Mouse (Mus musculus): ENCODE data around the gene Vti1a.

The Vti1a gene

GRCm38 (mm10) chr19:55313649-55314048 lies 2.4 kb upstream of the Vti1a start:
- no peak for DNase-seq (ENCODE audit: low spot score)

DNA sequence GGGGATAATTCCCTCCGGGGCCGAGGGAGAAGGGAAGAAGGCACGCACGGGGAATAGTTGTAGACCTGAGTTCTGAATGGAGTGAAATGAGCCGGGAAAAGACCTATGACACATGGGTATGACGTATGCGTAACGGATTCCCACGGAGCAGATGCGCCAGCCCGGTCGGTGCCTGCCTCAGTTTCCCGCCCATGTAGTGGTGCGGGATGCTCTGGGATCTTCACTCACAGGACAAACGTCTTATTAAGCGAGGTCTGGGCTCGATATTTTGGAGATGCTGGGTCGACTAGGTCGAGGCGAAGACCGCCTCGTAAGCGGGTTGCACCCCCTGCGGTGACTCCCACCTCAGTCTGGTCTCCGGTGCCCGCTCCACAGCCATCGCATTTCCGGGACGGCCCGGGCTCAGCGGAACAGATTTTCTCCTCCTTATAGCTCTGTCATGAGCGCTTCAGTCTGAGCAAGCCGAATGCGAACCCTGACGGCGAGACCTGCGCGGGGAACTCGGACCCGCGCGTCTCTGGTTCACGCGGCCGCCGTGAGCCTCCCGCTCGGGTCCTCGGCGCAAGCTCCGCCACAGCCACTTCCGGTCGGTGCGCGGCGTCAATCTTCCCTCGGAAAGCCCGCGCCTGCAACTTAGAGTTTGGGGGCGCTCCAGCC lies 515 bp upstream of the Vti1a start, which contains the start of gene Zdhhc6:
Zdhhc6 (minus strand) TSS at position 581 of the 657 bp plus-strand sequence.
- peak; percentile 50 for DNase-seq (ENCODE audit: low spot score)

DNA sequence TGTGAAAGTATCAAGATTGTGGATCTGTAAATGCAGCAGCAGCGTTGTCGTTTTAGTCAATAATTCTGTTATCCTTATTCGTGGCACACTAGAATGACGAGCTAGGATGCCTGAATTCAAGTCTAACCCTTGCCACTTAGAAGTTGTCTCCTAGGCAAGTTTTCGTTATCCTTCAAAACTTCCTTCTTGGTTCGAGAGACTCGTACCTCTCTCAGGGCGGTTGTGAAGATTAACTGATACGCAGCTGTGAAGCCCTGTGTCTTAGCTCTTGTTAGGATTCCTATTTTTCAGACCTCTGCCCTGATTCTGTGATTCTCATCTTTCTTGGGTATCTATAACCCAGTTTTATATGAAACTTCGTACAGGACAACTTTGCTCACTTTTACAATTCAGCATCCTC lies 806 bp downstream of the Vti1a start:
- DNase-seq (ENCODE audit: low spot score) = no peak

- DNase-seq (ENCODE audit: low spot score) = no peak
Observed at GRCm38 (mm10) chr19:55319036-55319435, 2.9 kb downstream of the Vti1a start.

DNA sequence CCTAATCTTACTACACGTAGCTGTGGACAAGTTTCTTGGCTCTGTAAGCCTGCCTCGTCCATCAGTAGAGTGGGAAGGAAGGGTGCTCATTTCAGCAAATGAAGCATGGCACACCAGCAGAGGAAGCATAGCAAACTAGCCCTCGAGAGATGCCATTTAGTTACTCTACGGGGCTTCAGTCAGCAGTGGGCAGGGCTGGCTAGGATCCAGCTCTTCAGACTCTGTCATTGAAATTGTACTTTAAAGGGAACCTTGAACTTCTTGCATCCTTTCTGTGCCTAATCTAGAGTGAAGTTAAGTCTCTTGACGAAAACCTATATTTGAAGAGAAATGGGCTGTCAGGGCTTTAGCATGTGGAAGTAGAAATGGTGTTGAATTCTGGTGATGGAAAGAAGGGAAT lies 3.4 kb downstream of the Vti1a start:
- DNase-seq (ENCODE audit: low spot score) = no peak

DNA sequence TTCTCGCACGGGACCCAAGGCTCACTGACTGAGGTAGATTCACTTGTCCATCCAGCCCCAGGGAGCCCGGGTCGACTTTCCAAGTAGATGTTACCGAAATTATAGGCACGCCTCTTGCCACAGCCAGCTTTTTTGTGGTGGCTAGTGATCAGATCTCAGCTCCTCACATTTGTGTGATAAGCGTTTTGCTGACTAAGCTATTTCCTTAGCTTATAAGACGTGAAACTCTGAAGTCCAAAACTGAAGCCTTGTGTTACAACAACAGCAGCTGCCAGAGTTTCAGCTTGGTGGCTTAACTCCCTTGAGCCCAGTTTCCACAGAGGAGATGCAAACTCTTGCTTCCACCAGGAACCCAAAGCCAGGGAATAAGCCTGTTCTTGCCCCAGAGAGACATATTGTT lies 6.5 kb downstream of the Vti1a start:
- DNase-seq (ENCODE audit: low spot score) = no peak

- no peak for DNase-seq (ENCODE audit: low spot score)
Observed at GRCm38 (mm10) chr19:55327510-55327909, 11.4 kb downstream of the Vti1a start.

DNA sequence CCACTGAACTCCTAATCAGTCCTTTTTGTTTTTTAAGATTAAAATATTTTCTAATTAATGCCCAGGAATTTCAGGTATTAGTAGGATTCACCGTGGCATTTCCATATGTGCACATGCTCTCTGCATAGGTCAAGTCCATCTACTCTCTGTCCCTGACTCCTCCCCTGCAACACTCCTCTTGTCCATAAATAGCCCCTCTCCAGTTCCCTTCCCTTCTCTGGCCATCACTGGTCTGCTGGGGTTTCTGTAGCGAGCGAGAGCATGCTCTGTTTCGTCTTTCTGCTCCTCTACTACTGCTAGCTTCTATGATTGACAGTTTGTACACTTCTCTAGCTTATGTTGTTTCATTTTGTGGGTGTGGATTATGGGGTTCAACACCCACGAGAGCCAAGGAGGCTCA lies 15.7 kb downstream of the Vti1a start:
- no peak for DNase-seq (ENCODE audit: low spot score)

DNA sequence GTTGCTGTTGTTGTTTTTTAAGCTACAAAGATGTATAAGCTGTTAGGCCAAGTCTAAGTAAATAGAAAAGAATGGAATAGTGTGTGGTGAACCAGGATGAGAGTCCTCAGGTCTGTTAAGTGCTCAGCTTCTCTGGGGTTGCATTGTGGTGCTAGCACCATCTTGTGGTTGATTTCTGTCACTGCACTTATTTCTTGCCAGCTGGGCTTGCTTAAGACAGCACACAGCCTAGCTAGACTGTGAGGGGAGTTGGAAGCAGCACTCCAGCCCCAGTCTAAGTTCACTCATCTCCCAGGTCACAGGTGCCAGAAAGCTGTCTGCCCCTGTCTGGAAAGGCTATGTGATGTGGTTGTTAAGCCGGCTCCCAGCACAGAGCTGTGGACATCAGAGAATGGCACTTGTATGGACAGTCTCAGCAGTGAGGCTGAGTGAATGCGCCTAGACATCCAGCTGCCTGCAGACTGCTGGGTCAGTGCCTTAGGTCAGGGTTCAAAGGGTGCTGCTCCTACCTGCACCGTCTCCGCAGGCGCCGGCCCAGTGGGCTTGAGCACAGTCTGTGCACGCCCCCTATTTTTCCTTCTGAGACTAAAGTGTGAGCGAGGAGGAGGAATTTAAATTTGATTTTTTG lies 16.7 kb downstream of the Vti1a start:
- peak; percentile 71 for DNase-seq (ENCODE audit: low spot score)

- DNase-seq (ENCODE audit: low spot score) = no peak
Observed at GRCm38 (mm10) chr19:55335881-55336280, 19.8 kb downstream of the Vti1a start.

DNA sequence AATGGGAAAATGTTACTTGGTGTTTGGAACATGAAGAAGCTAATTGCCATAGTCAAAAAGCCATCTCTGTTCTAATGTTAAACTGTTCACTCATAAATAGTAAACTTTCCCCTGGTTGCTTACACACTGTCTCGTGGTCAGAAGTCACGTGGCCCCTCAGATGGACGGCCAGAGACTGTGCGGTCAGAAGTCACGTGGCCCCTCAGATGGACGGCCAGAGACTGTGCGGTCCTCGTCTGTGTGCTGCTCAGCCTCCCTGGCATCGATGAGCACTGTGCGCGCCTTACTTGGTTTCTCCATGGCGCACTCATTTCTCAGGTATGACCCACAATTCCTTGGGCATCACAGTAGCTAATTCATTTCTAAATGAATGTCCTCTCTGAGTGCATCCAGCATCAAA lies 20.3 kb downstream of the Vti1a start:
- no peak for DNase-seq (ENCODE audit: low spot score)

DNA sequence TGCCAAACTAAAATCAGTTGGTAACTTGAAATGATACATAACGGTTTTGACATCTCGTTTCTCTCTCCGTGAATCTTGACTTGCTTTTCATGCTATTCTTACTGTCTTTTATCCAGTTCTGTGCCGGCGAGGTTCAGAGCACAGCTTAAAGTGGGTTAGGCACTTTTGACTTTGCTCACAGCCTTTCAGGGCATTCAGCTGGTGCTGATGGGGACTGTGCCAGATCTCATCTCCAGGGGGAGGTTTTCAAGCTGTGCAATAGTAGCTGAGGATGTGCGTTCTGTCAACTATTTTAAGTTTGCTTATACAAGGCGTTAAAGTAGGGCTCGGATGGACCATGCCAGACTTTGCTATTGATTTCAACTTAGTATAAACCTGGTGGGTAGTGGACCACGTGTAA lies 21.0 kb downstream of the Vti1a start:
- DNase-seq (ENCODE audit: low spot score) = no peak

GRCm38 (mm10) chr19:55337664-55338063 lies 21.6 kb downstream of the Vti1a start:
- no peak for DNase-seq (ENCODE audit: low spot score)

DNA sequence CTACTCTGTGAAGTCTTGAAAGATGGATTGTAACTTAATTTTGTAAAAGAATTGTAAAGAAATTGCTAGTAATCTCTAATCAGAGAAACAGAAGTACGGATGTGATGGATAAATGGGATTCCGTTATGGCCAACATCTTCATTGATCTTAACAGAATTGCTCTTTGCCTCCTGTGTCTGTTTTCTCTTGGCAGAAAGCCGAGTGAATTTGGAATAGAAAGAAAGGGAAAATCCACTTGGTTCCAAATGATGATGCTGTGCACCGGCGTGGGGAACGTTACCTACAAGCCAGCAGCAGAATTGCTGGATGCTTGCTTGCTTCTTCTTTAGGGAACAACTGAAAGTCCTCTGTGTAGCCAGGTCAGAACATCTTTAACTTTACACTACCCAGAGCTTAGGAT lies 24.4 kb downstream of the Vti1a start:
- no peak for DNase-seq (ENCODE audit: low spot score)

GRCm38 (mm10) chr19:55341377-55341776 lies 25.3 kb downstream of the Vti1a start:
- no peak for DNase-seq (ENCODE audit: low spot score)

GRCm38 (mm10) chr19:55342423-55342822 lies 26.3 kb downstream of the Vti1a start:
- DNase-seq (ENCODE audit: low spot score) = no peak

GRCm38 (mm10) chr19:55343274-55343673 lies 27.2 kb downstream of the Vti1a start:
- DNase-seq (ENCODE audit: low spot score) = no peak

DNA sequence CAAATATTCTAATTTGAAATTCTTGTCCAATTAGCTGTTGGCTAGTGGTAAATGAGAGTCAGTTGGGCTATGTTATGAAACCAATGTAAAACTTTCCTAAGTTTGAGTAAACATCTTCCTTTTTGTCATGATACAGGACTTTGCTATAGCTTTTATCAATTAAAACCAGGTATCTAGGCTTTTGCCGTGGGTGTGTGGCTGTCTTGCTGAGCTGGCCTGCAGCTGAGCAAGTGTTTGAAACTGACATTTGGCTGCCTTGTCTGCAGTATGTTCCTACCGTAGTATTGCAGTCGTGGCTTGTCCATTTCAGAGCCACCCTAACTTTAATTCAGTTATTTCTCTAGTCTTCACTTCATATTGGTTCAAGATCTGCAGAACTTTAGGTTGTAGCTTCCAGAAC lies 32.1 kb downstream of the Vti1a start:
- DNase-seq (ENCODE audit: low spot score) = no peak

DNA sequence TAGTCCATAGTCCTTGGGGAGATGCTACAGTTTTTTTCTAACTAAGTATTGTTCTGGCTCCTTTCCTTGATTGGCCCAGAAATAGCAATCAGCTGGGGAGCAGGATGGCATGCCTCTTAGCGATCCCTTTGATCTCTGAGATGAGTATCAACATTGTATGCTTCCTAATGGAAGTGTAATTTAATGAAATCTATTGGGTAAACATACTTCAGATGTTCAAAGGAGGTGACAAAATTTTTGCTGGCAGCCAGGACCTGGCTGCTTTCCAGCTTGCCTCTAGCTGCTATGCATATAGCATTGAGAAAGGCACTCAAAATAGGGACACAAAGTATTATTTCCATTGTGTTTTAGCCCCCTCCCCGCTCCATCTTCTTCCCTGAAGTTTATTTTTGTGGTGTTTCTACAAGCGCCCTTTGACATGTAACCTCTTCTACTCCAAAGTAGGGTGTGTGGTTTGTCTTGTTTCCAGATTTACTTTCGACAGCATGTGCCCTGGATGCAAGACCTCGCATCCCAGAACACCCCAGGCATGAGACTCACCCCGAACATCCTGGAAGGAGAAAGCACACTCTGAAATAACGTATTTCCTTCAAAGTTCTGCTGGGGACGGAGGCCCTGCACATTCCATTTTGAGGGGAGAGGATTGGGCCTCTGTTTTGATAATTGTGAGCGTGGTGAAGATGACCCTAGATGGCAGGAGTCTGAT lies 34.7 kb downstream of the Vti1a start:
- DNase-seq (ENCODE audit: low spot score) = no peak

DNA sequence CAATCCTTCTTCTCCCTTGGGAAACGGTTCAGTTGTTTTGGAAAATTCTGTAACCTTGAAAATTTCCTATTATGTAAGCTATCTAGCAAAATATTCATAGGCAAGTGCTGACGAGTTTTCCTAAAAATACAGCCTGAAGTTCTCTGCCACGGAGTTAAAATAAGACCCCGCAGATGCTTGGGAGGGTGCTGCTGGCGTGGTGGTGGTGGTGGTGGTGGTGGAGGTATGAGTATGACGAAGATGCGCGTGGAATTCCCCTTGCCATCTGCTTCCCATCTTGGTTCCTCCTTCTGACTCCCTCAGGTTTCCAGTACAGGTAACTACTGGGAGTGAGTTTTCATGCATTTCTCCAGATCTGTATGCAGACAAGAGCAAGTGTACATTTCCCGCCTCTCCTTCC lies 46.5 kb downstream of the Vti1a start:
- peak; percentile 27 for DNase-seq (ENCODE audit: low spot score)

DNA sequence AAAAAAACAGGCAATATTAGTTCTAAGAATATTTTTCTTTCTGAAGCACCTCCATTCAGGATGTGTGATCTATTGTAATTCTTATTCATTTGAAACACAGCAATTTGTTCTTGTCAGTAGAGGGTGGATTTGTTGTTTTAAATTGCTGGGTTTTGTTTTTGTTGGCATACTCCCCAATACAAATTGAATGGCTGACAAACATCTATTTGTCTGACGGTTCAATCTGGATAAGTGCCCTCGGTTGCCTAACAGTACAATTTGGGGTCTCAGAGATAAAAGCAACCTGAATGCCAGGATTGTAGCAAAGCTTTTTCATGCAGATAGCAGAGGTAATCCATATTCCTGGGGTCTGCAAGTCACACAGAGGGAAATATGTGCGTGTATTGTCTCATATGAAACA lies 53.6 kb downstream of the Vti1a start:
- DNase-seq (ENCODE audit: low spot score) = no peak

GRCm38 (mm10) chr19:55376331-55376730 lies 60.2 kb downstream of the Vti1a start:
- DNase-seq (ENCODE audit: low spot score) = no peak

GRCm38 (mm10) chr19:55377465-55377864 lies 61.4 kb downstream of the Vti1a start:
- DNase-seq (ENCODE audit: low spot score) = no peak
